Mouse (Mus musculus): Measurements from ENCODE around the gene Pla2g2d.
"Not testable (repeated sequence)": the region's sequence is repeated elsewhere in the genome, so short reads cannot be mapped to it uniquely, and the experiment has no call there.

The Pla2g2d gene

DNA sequence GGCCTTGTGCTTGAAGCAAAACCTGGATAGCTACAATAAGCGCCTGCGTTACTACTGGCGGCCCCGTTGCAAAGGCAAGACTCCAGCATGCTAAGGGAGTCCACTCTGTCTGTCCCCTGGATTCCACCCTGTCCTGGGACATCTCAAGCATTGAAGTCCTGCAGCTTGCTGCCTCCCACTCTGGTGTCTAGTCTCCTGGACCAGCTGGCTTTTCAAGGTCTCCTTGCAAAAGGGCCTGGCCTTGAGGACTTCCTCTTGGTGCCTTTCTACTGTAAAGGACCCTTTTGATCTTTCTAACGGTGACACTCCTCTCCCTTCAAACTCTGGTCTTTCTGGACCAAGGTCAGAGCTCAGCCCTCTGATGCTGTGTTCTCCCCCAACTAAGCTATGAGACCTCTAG lies 4.8 kb downstream of the Pla2g2d start:
- DNase-seq (ENCODE audit: low spot score in 2 of 2), result no peak

DNA sequence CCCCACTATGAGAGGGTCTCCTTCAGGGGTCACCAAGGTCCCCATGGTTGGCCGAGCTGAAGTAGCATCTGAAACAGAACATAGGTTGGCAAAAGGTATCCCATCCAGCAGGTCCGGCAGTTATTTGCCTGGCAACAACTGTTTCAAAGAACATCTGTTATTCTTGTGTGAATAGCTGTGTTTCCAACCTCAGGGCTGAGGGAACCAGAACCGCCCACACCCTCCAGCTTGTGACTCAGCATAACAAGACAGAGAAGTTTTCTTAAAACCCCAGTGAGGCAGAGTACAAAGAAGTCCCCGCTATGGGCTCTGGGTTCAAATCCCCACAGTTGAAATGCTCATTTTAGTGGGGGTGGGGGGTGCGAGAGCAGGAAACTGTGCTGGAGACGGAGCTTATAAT lies 6.6 kb downstream of the Pla2g2d start:
- DNase-seq (ENCODE audit: low spot score in 2 of 2), result no peak

DNA sequence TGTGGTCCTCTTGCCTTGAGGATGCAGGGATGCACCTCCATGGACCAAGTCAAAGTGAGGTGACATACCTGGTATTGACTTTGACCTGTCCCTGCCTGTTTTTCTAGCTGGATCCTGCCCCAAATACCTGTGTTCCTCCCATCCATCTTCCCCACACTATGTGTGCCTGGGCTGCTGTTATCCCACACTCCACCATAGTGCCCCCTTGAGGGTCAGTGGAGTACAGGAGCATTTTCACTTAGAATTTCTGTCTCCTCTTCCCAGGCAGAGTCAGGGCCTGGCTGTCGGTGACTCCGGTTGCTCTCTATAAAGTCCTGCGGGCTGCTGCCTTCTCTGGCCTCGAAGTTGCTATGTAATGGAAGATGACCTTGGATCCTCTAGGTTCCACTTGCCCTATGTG lies 10.2 kb downstream of the Pla2g2d start:
- no peak for DNase-seq (ENCODE audit: low spot score in 2 of 2)

DNA sequence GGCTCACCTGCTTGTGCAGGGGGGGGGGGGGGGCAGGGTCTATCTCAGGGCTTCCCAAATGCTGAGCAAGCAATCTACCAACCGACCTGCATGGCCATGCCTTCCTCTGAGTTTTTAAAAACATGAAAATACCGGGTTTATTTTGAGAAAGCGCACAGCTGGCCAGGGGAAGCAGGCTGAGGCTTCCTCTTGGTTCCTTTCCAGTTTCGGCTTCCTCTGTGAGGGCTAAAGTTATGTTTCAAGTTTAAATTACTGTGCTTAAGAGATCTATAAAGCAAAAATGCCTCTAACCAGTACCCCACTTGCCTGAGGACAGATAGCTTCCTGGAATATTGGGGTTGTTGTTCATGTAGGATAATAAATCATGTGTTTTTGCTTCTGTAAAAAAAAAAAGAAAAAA lies 10.6 kb downstream of the Pla2g2d start:
- DNase-seq (ENCODE audit: low spot score in 2 of 2), result no peak

DNA sequence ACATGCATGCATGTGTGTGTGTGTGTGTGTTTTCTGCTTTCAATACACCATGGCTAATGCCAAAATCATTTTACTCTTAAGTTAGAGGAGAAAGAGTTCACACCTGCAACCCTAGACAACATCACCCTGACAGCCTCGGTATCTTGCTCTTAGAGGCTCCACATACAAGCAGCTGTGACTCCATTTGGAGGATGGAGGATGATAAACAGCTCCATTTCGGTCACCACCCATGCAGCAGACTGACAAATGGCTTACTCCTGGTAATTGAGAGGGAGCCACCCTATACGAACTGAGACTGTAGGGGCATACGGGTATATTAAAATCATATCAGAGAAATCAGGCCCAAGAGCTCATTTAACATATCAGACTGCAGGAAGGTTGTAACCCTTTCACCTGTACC lies 12.8 kb downstream of the Pla2g2d start:
- DNase-seq (ENCODE audit: low spot score in 2 of 2), result no peak

DNA sequence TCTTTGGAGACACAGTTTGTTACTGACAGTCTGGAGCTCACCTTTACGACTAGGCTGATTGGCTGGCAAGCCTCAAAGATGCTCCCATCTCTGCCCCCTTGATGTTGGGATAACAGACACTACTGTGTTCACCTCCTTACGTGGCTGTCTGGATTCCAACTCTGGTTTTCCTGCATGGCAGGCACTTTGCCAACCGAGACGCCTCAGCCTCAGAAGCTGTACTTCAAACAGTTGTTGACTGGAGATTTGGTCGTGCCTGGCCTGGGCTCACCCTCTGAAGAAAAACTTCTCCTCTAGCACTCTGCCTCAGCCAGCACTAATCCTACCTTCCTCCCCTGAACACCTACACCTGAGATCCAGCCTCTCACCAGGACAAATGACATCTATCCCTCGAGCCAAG lies 15.9 kb downstream of the Pla2g2d start:
- no peak for DNase-seq (ENCODE audit: low spot score in 2 of 2)

DNA sequence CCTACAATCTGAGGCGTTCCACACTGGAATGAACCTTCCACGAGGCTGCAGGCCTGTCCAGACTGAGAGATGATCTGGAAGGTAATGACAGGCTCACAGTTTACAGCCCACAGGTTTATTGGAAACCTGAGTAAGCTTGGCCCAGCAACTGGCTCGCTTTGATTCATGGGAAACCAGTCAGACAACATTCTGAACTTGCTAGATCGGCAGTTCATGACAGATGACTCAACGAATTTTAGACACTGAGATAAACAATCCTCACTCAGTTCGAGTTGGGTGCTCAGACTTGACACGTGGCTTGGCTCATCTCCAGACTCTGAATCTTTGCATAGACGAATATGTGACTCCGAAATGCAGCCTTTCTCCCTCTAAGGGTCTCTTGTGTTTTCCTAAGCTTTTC lies 17.1 kb downstream of the Pla2g2d start:
- DNase-seq (ENCODE audit: low spot score in 2 of 2), result peak; percentile 21 to 52

DNA sequence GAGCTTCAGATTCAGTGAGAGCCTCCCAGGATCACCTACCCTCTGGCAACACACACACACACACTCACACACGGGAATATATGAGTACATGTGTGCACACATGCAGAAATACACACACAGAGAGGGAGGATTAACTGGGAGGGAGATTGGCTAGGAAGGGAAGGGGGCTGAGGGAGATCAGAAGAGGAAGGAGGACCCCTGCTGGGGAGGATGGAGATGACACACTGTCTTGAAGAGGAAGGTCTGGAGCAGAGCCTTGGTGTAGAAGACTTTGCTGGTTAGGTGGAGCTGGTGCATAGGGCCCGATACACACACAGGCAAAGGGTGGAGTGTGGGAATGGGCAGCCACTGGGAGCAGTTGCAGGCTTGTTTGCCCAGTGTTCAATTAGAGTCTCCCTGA lies 17.7 kb downstream of the Pla2g2d start:
- no peak for DNase-seq (ENCODE audit: low spot score in 2 of 2)

DNA sequence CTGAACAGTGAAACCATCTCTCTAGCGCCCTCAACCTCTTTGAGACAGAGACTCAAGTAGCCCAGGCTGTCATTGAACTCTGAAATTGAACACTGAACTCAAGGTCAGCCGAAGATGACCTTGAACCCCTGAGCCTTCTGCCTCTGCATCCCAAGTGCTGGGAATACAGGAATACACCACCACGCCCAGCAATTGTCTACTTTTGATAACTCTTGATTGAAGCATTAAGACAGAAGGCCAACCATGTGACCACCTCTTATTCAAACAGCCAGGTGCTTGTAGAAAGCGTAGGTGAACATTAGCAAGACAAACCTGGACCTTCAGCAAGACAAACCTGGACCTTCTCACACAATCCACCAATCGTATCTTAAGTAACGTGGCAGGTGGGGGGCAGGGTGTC lies 18.8 kb downstream of the Pla2g2d start:
- no peak for DNase-seq (ENCODE audit: low spot score in 2 of 2)

DNA sequence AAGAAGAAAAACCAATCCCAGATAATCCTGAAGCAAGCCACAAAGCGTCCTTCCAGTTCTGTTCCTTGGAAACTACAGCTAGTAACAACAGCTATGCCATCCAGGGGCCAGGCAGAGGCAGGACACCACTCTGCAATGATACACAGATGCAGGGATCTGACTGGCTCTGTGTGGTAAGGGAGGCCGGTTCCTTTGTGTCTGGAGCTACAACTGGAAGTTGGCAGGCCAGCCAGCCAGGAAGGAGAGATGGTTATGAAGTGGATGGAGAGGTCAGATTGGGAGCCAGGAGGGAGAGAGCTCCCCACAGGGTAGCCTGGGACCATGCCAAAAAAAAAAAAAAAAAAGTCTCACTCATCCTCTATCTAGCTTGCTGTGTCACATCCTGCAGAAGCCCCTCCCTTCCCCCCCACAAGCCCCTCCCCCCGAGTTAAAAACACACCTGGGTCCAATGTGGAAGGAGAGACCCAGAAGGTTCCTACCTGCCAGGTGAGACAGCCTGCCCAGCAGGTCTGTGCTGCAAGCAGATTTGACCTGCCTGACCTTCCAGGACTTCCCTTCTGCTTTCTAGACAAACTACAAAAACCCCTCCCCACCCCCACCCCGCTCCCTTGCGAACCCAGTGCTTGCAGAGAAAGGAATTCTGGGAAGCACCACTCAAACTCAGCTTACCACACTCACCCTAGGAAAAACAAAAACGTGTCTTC lies 21.1 kb downstream of the Pla2g2d start:
- no peak for DNase-seq (ENCODE audit: low spot score in 2 of 2)

DNA sequence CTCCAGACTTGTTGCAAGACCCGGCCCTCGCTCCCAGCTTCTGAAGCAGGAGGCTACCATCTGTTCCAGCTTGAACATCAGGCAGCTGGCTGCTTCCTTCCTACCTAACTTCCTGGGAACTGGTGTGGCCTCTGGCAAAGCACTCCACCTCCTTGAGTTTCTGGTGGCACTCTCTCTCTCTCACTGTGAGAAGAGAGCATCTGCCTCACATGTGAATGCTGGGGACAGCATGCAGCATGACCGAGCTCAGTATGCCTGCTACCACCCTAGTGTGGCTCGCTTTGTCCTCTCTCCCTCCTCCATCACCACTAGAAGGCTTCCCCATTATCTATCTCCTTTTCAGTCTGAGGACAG lies 21.7 kb downstream of the Pla2g2d start:
- no peak for DNase-seq (ENCODE audit: low spot score in 2 of 2)

DNA sequence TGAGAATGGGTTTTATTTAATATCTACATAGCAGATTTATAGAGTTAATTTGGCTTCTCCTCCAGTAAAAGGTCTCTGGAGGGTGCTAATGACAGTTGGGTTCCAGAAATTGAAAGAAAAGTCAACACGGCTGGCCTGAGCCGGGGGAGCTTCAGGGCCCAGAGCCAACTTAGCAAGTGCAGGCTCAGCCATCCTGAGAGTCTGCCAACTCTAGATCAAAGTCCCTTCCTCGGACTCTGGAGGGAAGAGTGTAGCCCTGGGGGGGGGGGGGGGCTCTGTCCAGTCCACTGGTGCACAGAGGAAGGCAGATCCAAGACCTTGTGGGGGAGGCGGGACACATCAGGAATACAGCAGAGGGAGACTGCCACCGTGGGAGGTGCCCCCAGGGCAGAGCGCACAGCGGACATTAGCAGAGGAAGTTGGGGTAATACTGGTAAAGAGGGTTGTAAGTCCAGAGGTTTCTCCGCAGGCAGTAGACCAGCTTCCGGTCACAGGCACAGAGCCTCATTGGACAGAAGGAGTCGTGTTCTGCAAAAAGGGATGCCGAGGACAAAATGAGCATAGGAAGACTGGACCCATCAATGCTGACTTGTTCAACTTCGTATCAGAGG lies 24.7 kb downstream of the Pla2g2d start:
- DNase-seq (ENCODE audit: low spot score in 2 of 2), result no peak

DNA sequence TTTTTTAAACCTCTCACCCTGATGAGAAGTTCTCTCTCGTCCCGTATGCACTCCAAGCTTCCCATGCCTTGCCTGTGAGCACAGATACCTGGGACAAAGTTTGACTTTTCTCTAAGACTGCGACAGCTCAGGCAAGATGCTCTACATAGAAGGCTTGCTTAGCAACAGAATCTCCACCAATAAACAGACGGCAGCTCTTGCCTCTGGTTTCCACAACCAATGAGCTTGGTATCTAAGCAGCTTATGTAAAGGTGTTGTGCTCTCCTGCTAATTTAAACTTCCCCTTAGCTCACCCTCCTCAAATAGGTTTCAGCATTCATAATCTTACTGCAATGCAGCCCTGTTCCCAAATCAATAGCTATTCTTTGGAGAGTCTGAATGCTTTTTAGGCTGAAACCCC lies 26.1 kb downstream of the Pla2g2d start:
- no peak for DNase-seq (ENCODE audit: low spot score in 2 of 2)

DNA sequence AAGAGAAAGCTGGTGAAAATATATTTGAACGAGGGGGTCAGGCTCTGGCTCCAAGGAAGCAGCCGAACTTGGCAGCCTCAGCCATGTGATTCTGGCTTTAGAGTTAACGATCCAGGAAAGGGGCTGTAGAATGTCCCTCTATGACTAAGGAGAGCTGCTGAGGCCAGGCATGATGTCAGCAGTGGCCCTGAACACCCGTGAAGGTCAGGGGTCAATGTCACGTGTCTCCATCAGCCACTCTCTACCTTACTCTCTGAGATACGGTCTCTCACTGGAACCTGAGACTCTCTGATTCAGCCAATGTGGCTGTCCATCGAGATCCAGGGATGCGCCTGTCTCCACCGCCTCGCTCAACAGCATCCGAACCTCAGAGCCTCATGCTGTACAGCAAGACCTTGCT lies 27.4 kb downstream of the Pla2g2d start:
- DNase-seq (ENCODE audit: low spot score in 2 of 2), result no peak

DNA sequence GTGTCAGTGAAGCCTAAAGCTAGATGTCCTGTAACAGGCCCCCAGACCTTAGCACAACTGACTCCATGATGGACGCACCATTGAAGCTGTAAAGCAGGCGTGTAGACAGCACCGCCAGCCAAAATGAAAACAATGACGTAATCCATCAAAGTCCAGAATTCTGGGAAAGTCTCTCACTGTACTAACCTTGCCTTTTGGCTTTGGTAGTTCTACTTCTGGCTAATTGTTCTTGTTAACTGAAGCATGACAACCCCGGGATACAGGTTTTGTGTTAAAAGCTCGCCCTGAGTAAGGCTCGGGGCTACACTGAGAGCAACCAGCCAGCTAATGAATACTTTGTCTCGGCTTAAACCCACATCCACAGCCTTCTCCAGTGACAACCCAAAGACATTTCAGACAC lies 29.7 kb downstream of the Pla2g2d start:
- no peak for DNase-seq (ENCODE audit: low spot score in 2 of 2)

DNA sequence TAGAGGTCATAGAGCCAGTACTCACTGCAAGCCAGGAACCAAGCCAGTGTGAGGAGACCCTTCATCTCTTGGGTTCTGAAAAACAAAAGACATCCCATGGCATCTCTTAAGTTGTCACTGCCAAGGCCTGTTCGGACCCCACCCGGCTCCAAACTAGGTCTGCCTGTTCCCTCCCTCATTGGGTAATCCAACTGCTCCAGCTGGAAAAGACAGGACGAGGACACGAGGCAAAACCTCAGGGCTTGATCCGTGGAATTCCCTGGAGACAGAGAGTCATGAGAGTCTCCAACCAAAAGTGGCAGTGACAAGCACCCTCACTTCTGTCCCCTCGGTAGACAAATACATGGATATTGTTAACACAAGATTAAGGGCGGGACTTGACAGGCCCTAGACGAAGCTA lies 30.6 kb downstream of the Pla2g2d start:
- DNase-seq (ENCODE audit: low spot score in 2 of 2), result no peak

DNA sequence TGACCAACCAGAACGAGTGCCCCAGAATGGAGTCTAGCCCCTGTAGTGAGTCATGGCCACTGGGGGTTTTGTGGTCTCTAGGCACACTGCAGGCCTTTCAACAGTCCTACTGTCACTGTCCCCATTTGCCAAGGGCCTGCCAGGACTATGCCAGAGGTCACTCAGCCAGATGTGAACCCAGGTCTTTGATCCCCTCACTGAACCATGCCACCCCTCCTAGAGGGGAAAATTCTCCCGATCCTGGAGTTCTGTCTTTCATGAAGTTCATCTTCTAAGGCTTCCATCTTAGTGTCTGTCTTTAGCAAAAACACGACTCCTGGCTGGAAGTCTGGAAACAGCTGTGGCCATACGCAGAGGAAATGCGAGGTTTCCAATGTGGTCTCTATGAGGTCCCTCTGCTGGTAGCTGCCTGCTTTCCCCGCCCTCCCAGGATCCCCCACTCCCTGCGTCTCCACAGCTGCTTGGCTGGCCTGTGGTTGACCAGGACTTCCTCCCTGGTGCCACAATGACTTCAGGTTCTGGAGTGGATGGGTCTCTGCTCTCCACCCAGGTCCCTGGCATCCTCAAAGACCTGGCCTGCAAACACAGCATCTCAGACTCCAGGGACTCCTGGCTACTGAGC lies 31.5 kb downstream of the Pla2g2d start:
- DNase-seq (ENCODE audit: low spot score in 2 of 2), result no peak

DNA sequence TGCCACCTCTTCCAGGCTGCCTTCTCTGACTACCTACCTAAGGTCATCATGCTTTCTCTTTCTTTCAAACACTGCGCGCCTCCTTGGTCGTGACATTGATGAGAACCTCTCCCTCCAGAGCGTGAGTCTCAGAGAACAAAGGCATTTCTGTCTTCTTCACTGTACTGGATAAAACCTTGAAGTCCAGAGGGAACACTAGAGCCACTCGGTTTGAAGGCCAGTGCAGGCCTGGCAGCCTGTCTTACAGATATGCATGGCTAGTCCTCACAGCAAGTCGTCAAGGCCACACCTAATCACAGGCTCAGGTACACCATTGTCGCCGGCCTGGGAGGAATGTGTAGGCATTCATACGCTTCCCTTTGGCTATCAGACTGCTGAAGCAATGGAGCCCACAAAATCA lies 40.6 kb downstream of the Pla2g2d start:
- no peak for DNase-seq (ENCODE audit: low spot score in 2 of 2)

DNA sequence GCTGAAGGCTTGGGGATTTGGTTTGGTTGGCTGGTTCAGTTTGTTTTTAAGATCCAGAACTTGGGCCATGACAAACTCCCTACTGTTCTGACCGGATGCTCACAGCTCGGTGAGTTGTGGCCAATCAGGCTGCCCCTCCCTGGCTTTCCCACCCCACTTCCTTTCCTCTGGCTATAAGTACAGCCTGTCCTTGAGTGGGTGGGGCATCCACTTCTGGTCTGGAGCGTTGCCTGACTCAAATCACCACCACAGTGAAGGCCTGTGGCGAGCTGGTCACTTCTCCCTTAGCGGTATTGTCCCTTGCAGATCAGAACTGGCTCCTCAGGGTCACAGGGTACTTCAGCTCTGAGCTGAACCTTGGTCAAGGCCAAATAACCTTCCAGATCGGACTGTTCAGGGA lies 42.2 kb downstream of the Pla2g2d start:
- no peak for DNase-seq (ENCODE audit: low spot score in 2 of 2)

DNA sequence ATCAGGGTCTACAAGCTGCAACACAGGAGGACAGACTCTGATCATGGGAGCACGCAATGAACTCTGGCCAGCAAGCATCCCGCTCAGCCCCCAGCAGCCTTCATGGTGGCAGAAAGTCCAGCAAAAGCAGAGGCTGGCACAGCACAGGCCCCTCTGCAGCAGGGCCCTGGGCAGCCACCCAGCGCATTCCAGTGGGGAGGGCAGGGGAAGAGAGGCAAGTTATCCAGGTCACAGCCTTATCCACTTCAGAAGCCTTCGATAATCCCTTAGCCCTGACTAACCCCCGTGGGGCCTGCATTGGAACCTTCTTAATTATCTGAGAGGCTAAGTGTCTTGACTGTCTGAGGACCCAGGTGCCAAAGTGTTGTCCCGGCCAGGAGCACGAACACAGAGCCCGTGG lies 43.6 kb downstream of the Pla2g2d start:
- DNase-seq (ENCODE audit: low spot score in 2 of 2), result no peak

DNA sequence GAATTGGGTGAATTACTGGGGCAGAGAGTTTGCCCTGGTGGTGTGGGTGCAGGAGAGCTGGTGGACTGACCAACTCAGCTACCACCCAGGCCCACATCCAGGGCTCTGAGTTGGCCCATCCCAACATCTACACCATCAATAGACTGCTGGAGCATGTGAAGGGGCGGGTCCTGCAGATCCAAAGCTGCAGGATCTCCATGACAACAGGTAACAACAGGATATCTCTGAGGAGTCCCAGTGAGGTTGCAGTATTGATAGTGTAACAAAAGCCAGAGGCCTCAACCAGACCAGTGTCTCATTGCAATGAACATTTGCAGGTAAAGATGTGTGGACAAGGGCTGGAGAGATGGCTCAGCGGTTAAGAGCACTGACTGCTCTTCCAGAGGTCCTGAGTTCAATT lies 45.5 kb downstream of the Pla2g2d start:
- no peak for DNase-seq (ENCODE audit: low spot score in 2 of 2)

DNA sequence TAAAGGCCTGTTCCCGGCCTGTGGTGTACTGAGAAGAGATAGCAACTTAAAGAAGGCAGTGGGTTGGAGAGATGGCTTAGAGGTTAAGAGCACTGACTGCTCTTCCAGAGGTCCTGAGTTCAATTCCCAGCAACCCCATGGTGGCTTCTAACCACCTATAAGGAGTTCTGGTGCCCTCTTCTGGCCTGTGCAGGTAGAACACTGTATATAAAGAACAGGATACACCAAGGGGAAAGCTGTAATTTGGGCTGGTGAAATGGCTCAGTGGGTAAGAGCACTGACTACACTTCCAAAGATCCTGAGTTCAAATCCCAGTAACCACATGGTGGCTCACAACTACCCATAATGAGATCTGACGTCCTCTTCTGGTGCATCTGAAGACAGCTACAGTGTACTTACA lies 48.6 kb downstream of the Pla2g2d start:
- DNase-seq (ENCODE audit: low spot score in 2 of 2), result not testable (repeated sequence)

DNA sequence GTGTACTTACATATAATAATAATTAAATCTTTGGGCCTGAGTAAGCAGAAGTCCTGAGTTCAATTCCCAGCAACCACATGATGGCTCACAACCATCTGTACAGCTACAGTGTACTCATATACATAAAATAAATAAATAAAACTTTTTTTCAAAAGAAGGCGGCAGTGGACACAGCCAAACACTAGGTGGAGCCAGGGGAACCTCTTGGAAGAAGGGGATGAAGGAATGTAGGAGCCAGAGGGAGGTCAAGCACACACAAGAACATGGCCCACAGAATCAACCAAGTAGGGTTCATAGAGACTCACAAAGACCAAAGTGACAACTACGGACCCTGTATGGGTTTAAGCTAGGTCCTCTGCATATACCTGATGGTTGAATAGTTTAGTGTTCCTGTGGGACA lies 49.1 kb downstream of the Pla2g2d start:
- DNase-seq (ENCODE audit: low spot score in 2 of 2), result no peak

Data from urinary bladder, adult 18-20 months (tissue).